Mouse (Mus musculus) testis, adult 2 months (tissue): Measurements from ENCODE around the gene Ifitm5.

Experiments
- CTCF ChIP-seq: fragments of 200-500 bp; IDR thresholded peaks from 2 replicates; pipeline ENCODE4 v1.5.1; 2012; ENCODE audit warnings: low read depth, mild to moderate bottlenecking, inconsistent platforms, low read length, moderate library complexity; ENCODE audit not compliant: control insufficient read depth, insufficient read depth, insufficient replicate concordance
- POLR2A ChIP-seq: fragments of 200-500 bp; IDR thresholded peaks from 2 replicates; pipeline ENCODE4 v1.6.1; 2012; ENCODE audit warnings: low read depth, mild to moderate bottlenecking, inconsistent platforms, low read length, moderate library complexity; ENCODE audit not compliant: control insufficient read depth

DNA sequence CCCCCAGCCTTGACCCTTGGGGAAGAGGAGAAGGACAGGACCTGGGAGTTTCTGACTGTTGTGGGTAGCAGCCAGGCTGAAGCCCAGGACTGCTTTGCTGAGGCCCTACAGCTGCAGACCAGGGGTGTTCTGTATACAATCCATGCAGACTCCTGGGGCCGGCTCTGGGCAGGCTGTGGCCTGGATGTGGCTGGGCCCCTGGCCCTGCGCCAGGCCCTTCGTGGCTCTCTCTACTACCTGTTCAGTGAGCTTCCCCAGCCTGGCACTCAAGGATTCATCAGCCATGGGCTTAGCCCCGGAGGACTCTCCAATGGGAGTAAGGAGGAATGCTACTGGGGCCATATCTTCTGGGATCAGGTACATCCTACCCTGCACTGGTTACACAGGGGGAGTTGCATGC, 6.7 kb downstream of the Ifitm5 start:
- TF ChIP-seq CTCF (no peak), POLR2A (no peak)
